Mouse (Mus musculus) embryonic fibroblast, embryonic 13.5 days (primary cell): ENCODE measurements around the gene Camk1d.

Experiments
- CTCF ChIP-seq: IDR thresholded peaks from 2 replicates; pipeline ENCODE4 v1.5.1; 2011; ENCODE audit warnings: mild to moderate bottlenecking, control low read depth, low read length, moderate library complexity, borderline replicate concordance; ENCODE audit not compliant: insufficient read depth
- POLR2A ChIP-seq: IDR thresholded peaks from 2 replicates; pipeline ENCODE4 v1.6.1; 2011; ENCODE audit warnings: low read depth, mild to moderate bottlenecking, control low read depth, low read length, moderate library complexity

- TF ChIP-seq POLR2A = no peak
- no peak for TF ChIP-seq CTCF
Measured at GRCm38 (mm10) chr2:5249969-5250368, 464.3 kb downstream of the Camk1d start.
